Mouse (Mus musculus) kidney, postnatal 0 days (tissue): ENCODE data around the gene Csrnp1. TPM values are rescaled to one million over a fixed set of nuclear protein-coding genes. Genes with fewer than 3 reads are reported as not detected.

Experiments
- ATAC-seq: fragments of 200-750 bp; cut with Nextera tagmentation; replicated peaks from 2 replicates; pipeline ENCODE4 v1.8.0; 2017; ENCODE audit warnings: low read depth, moderate number of reproducible peaks, moderate TSS enrichment, moderate library complexity; ENCODE audit not compliant: low FRiP score
- DNase-seq: peaks from one replicate; pipeline ENCODE4 v3.0.0-alpha.2; 2016; ENCODE audit warnings: low spot score
- H3K27ac ChIP-seq: fragments of 300-500 bp; sonication (generic); 2 replicates; pipeline ENCODE4 v1.5.1; 2014; ENCODE audit warnings: mild to moderate bottlenecking
- H3K27me3 ChIP-seq: fragments of 300-500 bp; sonication (generic); 2 replicates; pipeline ENCODE4 v1.6.1; 2014; ENCODE audit warnings: low read length, mixed read lengths; ENCODE audit not compliant: insufficient read depth
- H3K36me3 ChIP-seq: fragments of 300-500 bp; sonication (generic); 2 replicates; pipeline ENCODE4 v1.6.1; 2014; ENCODE audit warnings: low read length, mixed read lengths; ENCODE audit not compliant: insufficient read depth
- H3K4me1 ChIP-seq: fragments of 300-500 bp; sonication (generic); replicated peaks from 2 replicates; pipeline ENCODE4 v1.6.1; 2014; ENCODE audit warnings: antibody characterized with exemption, low read length, mixed read lengths; ENCODE audit not compliant: insufficient read depth
- H3K4me2 ChIP-seq: fragments of 300-500 bp; sonication (generic); 2 replicates; pipeline ENCODE4 v1.6.1; 2014; ENCODE audit warnings: mild to moderate bottlenecking, low read length, moderate library complexity, mixed read lengths
- H3K4me3 ChIP-seq: fragments of 300-500 bp; sonication (generic); replicated peaks from 2 replicates; pipeline ENCODE4 v1.5.1; 2014; ENCODE audit warnings: low read depth, low read length
- H3K9ac ChIP-seq: fragments of 300-500 bp; sonication (generic); 2 replicates; pipeline ENCODE4 v1.6.1; 2014; ENCODE audit warnings: low read depth, low read length
- H3K9me3 ChIP-seq: fragments of 300-500 bp; sonication (generic); replicated peaks from 2 replicates; pipeline ENCODE4 v1.6.1; 2016; ENCODE audit warnings: low read length, inconsistent platforms, mixed read lengths
- CTCF ChIP-seq: IDR thresholded peaks from 2 replicates; pipeline ENCODE4 v1.5.1; 2016; ENCODE audit warnings: antibody characterized with exemption, low read depth, mild to moderate bottlenecking, moderate library complexity
- WGBS: fragments of 180-500 bp; shearing (Covaris S2); extraction: QIAGEN DNeasy Blood & Tissue Kit; methylation state at CpG from one replicate; pipeline ENCODE4 v1.1.7; 2014; 5-methylcytosine and 5-hydroxymethylcytosine counted together
- polyA plus RNA-seq: library from polyadenylated mRNA; unstranded; fragments of >200 nt; fragmentation: Nextera tagmentation; extraction: Ambion mirVana; gene quantifications from 2 replicates; pipeline ENCODE4 v1.2.1, GENCODE M21; 2015

Csrnp1 gene
- polyA plus RNA-seq, 1 experiment from 2014 or later = 4.8 TPM

- no peak overlapping the region for H3K27ac ChIP-seq
- TF ChIP-seq CTCF = no peak
- no peaks in the 10 kb centered on the region for H3K27me3 ChIP-seq
- 69% methylated on average over 6 of the region's 6 CpGs for WGBS
- H3K4me3 ChIP-seq = no peak overlapping the region
- H3K4me2 ChIP-seq = no peak overlapping the region
- H3K9me3 ChIP-seq = no peaks in the 10 kb centered on the region
- 0 out of 2 replicates have a peak, but pooled peaks cover 3% of the 10 kb centered on the region for H3K4me1 ChIP-seq
- no peaks in the 10 kb centered on the region for H3K36me3 ChIP-seq
- no peak overlapping the region for H3K9ac ChIP-seq
- ATAC-seq (no peak), DNase-seq (no peak)
Measured at GRCm38 (mm10) chr9:119999636-120000035, 15.2 kb upstream of the Csrnp1 start.

DNA sequence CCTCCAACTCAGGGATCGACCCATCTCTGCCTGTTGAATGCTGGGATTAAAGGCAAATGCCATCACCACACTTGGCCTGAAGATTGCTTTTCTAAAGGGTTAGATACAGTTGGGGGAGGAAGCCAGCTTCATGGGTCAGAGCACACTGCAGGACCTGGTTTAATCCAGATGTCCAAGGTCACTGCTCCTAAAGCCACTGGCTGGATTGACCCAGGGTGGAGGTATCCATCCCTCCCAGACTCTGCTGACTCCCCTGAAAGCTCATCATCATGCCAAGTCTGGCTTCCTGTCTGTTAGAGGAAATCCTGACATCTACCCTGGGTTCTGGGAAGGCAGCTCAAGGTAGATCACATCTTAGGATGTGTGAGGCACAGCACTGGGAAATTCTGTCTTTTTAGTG lies 14.3 kb upstream of the Csrnp1 start:
- WGBS = 58% methylated on average over 1 of the region's 1 CpGs
- no peaks in the 10 kb centered on the region for H3K36me3 ChIP-seq
- H3K27ac ChIP-seq = no peak overlapping the region
- H3K4me1 ChIP-seq = 0 out of 2 replicates have a peak, but pooled peaks cover 3% of the 10 kb centered on the region
- no peaks in the 10 kb centered on the region for H3K9me3 ChIP-seq
- H3K27me3 ChIP-seq = no peaks in the 10 kb centered on the region
- ATAC-seq (no peak), DNase-seq (no peak)
- no peak overlapping the region for H3K9ac ChIP-seq
- H3K4me3 ChIP-seq = no peak overlapping the region
- no peak for TF ChIP-seq CTCF
- no peak overlapping the region for H3K4me2 ChIP-seq

GRCm38 (mm10) chr9:119996080-119996479 lies 11.6 kb upstream of the Csrnp1 start:
- Histone ChIP-seq H3K27me3 (no peaks in the 10 kb centered on the region), H3K4me2 (no peak overlapping the region), H3K4me1 (no peaks in the 10 kb centered on the region), H3K27ac (no peak overlapping the region), H3K4me3 (no peak overlapping the region), H3K9me3 (no peaks in the 10 kb centered on the region), H3K9ac (no peak overlapping the region), H3K36me3 (no peaks in the 10 kb centered on the region)
- WGBS = 80% methylated on average over 4 of the region's 4 CpGs
- ATAC-seq (no peak), DNase-seq (no peak)
- no peak for TF ChIP-seq CTCF

GRCm38 (mm10) chr9:119994207-119994606 lies 9.7 kb upstream of the Csrnp1 start:
- no peaks in the 10 kb centered on the region for H3K36me3 ChIP-seq
- no peak for ATAC-seq
- no peak overlapping the region for H3K9ac ChIP-seq
- no peak overlapping the region for H3K4me2 ChIP-seq
- H3K27me3 ChIP-seq = no peaks in the 10 kb centered on the region
- H3K4me3 ChIP-seq = no peak overlapping the region
- TF ChIP-seq CTCF = no peak
- H3K9me3 ChIP-seq = no peaks in the 10 kb centered on the region
- no peaks in the 10 kb centered on the region for H3K4me1 ChIP-seq
- 60% methylated on average over 7 of the region's 7 CpGs for WGBS
- DNase-seq = no peak
- no peak overlapping the region for H3K27ac ChIP-seq

DNA sequence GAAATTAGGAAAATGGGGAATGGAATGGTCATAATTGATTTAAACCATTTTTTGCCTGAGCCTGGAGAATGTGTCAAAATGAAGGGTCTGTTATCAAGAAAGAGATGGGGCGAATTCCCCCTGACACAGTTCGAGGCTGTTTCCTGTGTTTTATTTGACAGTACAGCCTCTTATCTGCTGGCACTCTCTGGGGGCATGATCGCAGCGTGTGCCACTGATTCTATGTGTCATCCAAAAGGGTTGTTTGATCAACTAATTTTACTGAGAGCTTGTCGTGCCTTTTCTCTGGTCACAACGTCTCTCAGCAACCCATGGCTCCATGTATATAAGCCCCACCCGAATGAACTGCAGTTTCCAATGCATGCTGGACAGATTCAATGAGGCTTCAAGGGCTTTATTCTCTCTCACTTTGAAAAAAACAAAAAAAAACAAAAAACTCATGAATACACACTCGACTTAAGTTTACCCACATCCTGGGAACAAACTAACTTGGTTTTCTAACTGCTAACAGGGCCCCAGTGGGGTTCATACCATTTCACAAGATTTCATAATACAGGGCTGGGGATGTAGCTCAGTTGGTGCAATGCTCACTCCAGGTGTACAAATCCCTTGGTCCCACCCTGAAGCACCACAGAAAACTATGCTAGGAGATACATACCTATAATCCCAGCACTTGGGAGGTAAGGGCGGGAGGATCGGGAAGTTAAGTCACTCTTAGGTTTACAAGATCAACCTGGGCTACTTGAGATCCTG lies 8.8 kb upstream of the Csrnp1 start:
- no peak for TF ChIP-seq CTCF
- Histone ChIP-seq H3K4me3 (no peak overlapping the region), H3K4me1 (no peaks in the 10 kb centered on the region), H3K4me2 (no peak overlapping the region), H3K27ac (no peak overlapping the region), H3K27me3 (no peaks in the 10 kb centered on the region), H3K9ac (no peak overlapping the region), H3K36me3 (no peaks in the 10 kb centered on the region), H3K9me3 (no peaks in the 10 kb centered on the region)
- DNase-seq (no peak), ATAC-seq (no peak)
- 72% methylated on average over 10 of the region's 10 CpGs for WGBS

GRCm38 (mm10) chr9:119991310-119991709 lies 6.9 kb upstream of the Csrnp1 start:
- WGBS = 33% methylated on average over 5 of the region's 5 CpGs

GRCm38 (mm10) chr9:119988304-119988703 lies 3.8 kb upstream of the Csrnp1 start:
- Histone ChIP-seq H3K27ac (no peak overlapping the region), H3K27me3 (no peaks in the 10 kb centered on the region), H3K4me2 (no peak overlapping the region), H3K4me1 (0 out of 2 replicates have a peak, but pooled peaks cover 4% of the 10 kb centered on the region), H3K9ac (no peak overlapping the region), H3K4me3 (no peak overlapping the region), H3K9me3 (no peaks in the 10 kb centered on the region), H3K36me3 (no peaks in the 10 kb centered on the region)
- no peak for TF ChIP-seq CTCF
- ATAC-seq (no peak), DNase-seq (no peak)
- 39% methylated on average over 7 of the region's 7 CpGs for WGBS

More at GRCm38 (mm10) chr9:119991310-119991709, 6.9 kb upstream of the Csrnp1 start:
- Histone ChIP-seq H3K4me3 (no peak overlapping the region), H3K4me1 (no peaks in the 10 kb centered on the region), H3K27me3 (no peaks in the 10 kb centered on the region), H3K9ac (no peak overlapping the region), H3K4me2 (no peak overlapping the region), H3K9me3 (no peaks in the 10 kb centered on the region), H3K36me3 (no peaks in the 10 kb centered on the region), H3K27ac (no peak overlapping the region)
- ATAC-seq (no peak), DNase-seq (no peak)
- no peak for TF ChIP-seq CTCF
